In the genomic region with DNA sequence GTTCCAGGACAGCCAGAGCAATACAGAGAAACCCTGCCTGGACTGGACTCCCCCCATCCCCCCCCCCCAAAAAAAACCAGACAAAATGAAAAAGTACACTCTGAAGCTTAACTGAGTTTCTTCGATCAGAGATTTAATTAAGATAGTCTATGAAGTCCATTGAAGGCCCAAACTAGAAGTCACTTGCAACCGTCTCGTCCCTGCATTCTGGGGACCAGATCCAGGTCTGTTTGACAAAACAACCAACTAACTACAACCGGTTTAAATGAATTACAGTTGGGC, we compare ENCODE assay signal across 7 mouse cellular contexts. TPM values are rescaled to one million over a fixed set of nuclear protein-coding genes. Genes with fewer than 3 reads are reported as not detected.
A peak's percentile ranks its signal among the peaks of the same experiment; 100 is the strongest.
DNase-seq lines count a peak whose midpoint lies in the region; ATAC-seq and TF ChIP-seq lines count a peak whose summit lies in the region.

No protein-coding gene starts in this region.

- ATAC-seq in lung, postnatal 0 days = no peak
- no peak for ATAC-seq in limb, embryonic 11.5 days (ENCODE audit: insufficient number of reproducible peaks, low FRiP score, low TSS enrichment, low read depth)
- ATAC-seq in activated CD4-positive, CD25-positive, alpha-beta regulatory T cell, adult 4 months = no peak

- TF ChIP-seq CTCF in lung, postnatal 0 days (IDR thresholded peaks at IDR 0.05) = no peak
- TF ChIP-seq CTCF in embryonic fibroblast, embryonic 13.5 days (IDR thresholded peaks at IDR 0.05; ENCODE audit: borderline replicate concordance, insufficient read depth, low read length) = no peak
- TF ChIP-seq CTCF in small intestine, adult 2 months (IDR thresholded peaks at IDR 0.05; ENCODE audit: extremely low read depth, insufficient read length, insufficient replicate concordance, low read depth, low read length) = no peak

- no peak for TF ChIP-seq EP300 in lung, postnatal 0 days (IDR thresholded peaks at IDR 0.05)

- H3K27me3 ChIP-seq in lung, postnatal 0 days (replicated peaks; ENCODE audit: insufficient read depth, low read length) = no peaks in the 10 kb centered on the region
- H3K27me3 ChIP-seq in limb, embryonic 11.5 days (ENCODE audit: control insufficient read depth, insufficient read depth, low read length) = no peaks in the 10 kb centered on the region
- H3K27me3 ChIP-seq in small intestine, adult 2 months (ENCODE audit: control insufficient read depth, insufficient read depth, low read length) = no peaks in the 10 kb centered on the region

- H3K4me1 ChIP-seq in lung, postnatal 0 days (ENCODE audit: insufficient read depth, low read depth, low read length) = peaks cover 10% of the 10 kb centered on the region; the same call in 1 of the 2 replicates
- H3K4me1 ChIP-seq in embryonic fibroblast, embryonic 13.5 days (ENCODE audit: control insufficient read depth, insufficient read depth, low read length) = peaks cover 10% of the 10 kb centered on the region
- H3K4me1 ChIP-seq in limb, embryonic 11.5 days (ENCODE audit: control insufficient read depth, insufficient read depth, low read length) = peaks cover 9% of the 10 kb centered on the region
- peaks cover 15% of the 10 kb centered on the region for H3K4me1 ChIP-seq in small intestine, adult 2 months (ENCODE audit: control insufficient read depth, insufficient read depth, insufficient read length, low read length)

- peak overlapping the region; percentile 73 for H3K4me2 ChIP-seq in lung, postnatal 0 days (replicated peaks; ENCODE audit: low read depth, low read length)
- H3K4me2 ChIP-seq in limb, embryonic 11.5 days (ENCODE audit: low read depth, severe bottlenecking) = peak overlapping the region; percentile 72

- H3K9me3 ChIP-seq in lung, postnatal 0 days (ENCODE audit: low read length) = no peaks in the 10 kb centered on the region
- no peaks in the 10 kb centered on the region for H3K9me3 ChIP-seq in limb, embryonic 11.5 days (ENCODE audit: control insufficient read depth, low read length)

- no peak; the same call in 1 of the 2 replicates for TF ChIP-seq POLR2A in embryonic fibroblast, embryonic 13.5 days (IDR thresholded peaks at IDR 0.05; ENCODE audit: low read depth, low read length)
- TF ChIP-seq POLR2A in small intestine, adult 2 months (IDR thresholded peaks at IDR 0.05; ENCODE audit: low read depth, low read length) = no peak

- H3K9ac ChIP-seq in lung, postnatal 0 days (replicated peaks; ENCODE audit: low read depth) = peak overlapping the region; percentile 100
- peak overlapping the region; percentile 100 for H3K9ac ChIP-seq in limb, embryonic 11.5 days (ENCODE audit: low read length)

- no peaks in the 10 kb centered on the region for H3K36me3 ChIP-seq in lung, postnatal 0 days (ENCODE audit: insufficient read depth, low read length)
- H3K36me3 ChIP-seq in limb, embryonic 11.5 days (ENCODE audit: control insufficient read depth, insufficient read depth, low read length) = no peaks in the 10 kb centered on the region
- no peaks in the 10 kb centered on the region for H3K36me3 ChIP-seq in small intestine, adult 2 months (ENCODE audit: control insufficient read depth, insufficient read depth, low read length)

- 9% methylated on average over 4 of the region's 4 CpGs for WGBS in lung, postnatal 0 days
- 25% methylated on average over 4 of the region's 4 CpGs for WGBS in limb, embryonic 11.5 days
- WGBS in small intestine, adult 2 months = 5% methylated on average over 4 of the region's 4 CpGs

- no peak for DNase-seq in lung, postnatal 0 days (ENCODE audit: low spot score)
- no peak for DNase-seq in lung, postnatal 4 days
- DNase-seq in limb, embryonic 11.5 days (ENCODE audit: low spot score) = no peak
- DNase-seq in cerebellum, adult 8-10 months = no peak

- peak overlapping the region; percentile 100 for H3K27ac ChIP-seq in lung, postnatal 0 days (ENCODE audit: low read length)
- peak overlapping the region; percentile 100 for H3K27ac ChIP-seq in embryonic fibroblast, embryonic 13.5 days (ENCODE audit: insufficient read depth, low read length)
- H3K27ac ChIP-seq in limb, embryonic 11.5 days (replicated peaks; ENCODE audit: low read depth, low read length) = peak overlapping the region; percentile 100
- peak overlapping the region; percentile 99 for H3K27ac ChIP-seq in small intestine, adult 2 months (ENCODE audit: insufficient read depth, low read depth, low read length)

- peak overlapping the region; percentile 98 for H3K4me3 ChIP-seq in lung, postnatal 0 days (ENCODE audit: low read depth, low read length)
- peak overlapping the region; percentile 95 for H3K4me3 ChIP-seq in embryonic fibroblast, embryonic 13.5 days (ENCODE audit: insufficient read depth, low read length)
- peak overlapping the region; percentile 83 for H3K4me3 ChIP-seq in limb, embryonic 11.5 days (ENCODE audit: low read depth, low read length)
- H3K4me3 ChIP-seq in small intestine, adult 2 months (ENCODE audit: low read depth, low read length) = peak overlapping the region; percentile 79

RNA-seq across cellular contexts. Expression of a gene that starts 2.2 kb away (rescaled TPM):
- 3.0 and 3.4 TPM in 2 replicates for polyA plus RNA-seq in lung, postnatal 0 days (2015; fragmentation: Nextera tagmentation; extraction: Ambion mirVana)
- 9.4 and 14.0 TPM in 2 replicates for polyA plus RNA-seq in embryonic fibroblast, embryonic 13.5 days (2011; ENCODE audit: insufficient read length, low read depth, missing spikeins)
- 4.6 and 5.9 TPM in 2 replicates for polyA plus RNA-seq in limb, embryonic 11.5 days (2014; fragmentation: Nextera tagmentation; extraction: Ambion mirVana)
- polyA plus RNA-seq in small intestine, adult 2 months (2012; rRNA removed) = 4.0 and 7.1 TPM in 2 replicates
- 1 to 10 TPM; 8.3 to 8.5 TPM for polyA plus RNA-seq in activated CD4-positive, CD25-positive, alpha-beta regulatory T cell, adult 4 months (2017; shearing (Covaris generic))

RNA-seq across cellular contexts. Expression of a gene that starts 34.4 kb away (rescaled TPM):
- polyA plus RNA-seq in lung, postnatal 0 days (2015; fragmentation: Nextera tagmentation; extraction: Ambion mirVana) = 47.7 and 51.0 TPM in 2 replicates
- polyA plus RNA-seq in embryonic fibroblast, embryonic 13.5 days (2011; ENCODE audit: insufficient read length, low read depth, missing spikeins) = 11.5 and 16.5 TPM in 2 replicates
- 73.0 and 73.3 TPM in 2 replicates for polyA plus RNA-seq in limb, embryonic 11.5 days (2014; fragmentation: Nextera tagmentation; extraction: Ambion mirVana)
- polyA plus RNA-seq in small intestine, adult 2 months (2012; rRNA removed) = 16.7 and 29.0 TPM in 2 replicates
- polyA plus RNA-seq in activated CD4-positive, CD25-positive, alpha-beta regulatory T cell, adult 4 months (2017; shearing (Covaris generic)) = 10 to 100 TPM; 10.4 to 12.4 TPM

RNA-seq across cellular contexts. Expression of a gene that starts 54.2 kb away (rescaled TPM):
- polyA plus RNA-seq in lung, postnatal 0 days (2015; fragmentation: Nextera tagmentation; extraction: Ambion mirVana) = not detected in 2 replicates
- polyA plus RNA-seq in embryonic fibroblast, embryonic 13.5 days (2011; ENCODE audit: insufficient read length, low read depth, missing spikeins) = not detected in 2 replicates
- polyA plus RNA-seq in limb, embryonic 11.5 days (2014; fragmentation: Nextera tagmentation; extraction: Ambion mirVana) = not detected in 2 replicates
- not detected in 2 replicates for polyA plus RNA-seq in small intestine, adult 2 months (2012; rRNA removed)
- polyA plus RNA-seq in activated CD4-positive, CD25-positive, alpha-beta regulatory T cell, adult 4 months (2017; shearing (Covaris generic)) = not detected
